Mouse (Mus musculus) MEL-GATA-1-ER (cell line): ENCODE data around the gene H2al3.

ENCODE experiments used
- DNase-seq: peaks from one replicate; pipeline ENCODE4 v3.0.0-alpha.2; 2012; ENCODE audit warnings: low read depth; ENCODE audit errors: extremely low read depth

H2al3 gene

DNA sequence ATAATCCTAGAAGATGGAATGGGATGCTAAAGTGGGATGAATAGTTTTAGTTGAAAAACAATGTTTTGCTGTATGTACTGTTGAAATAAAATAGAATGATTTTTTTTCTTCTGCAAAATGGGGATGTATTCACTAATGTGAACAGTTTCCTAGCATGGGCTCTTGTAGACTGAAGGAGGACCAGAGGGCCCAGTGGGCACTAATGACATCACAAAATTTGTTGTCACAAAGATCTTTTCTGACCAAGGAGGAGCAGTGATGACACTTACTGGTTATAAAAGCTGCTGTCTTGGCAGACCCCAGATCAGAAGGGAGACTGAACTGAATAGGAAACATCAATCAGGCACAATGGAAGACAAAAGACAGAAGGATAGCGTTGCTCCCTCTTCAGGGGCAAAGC, at the start of gene H2al3:
H2al3 (plus strand) TSS at position 301 of the 400 bp plus-strand sequence.
- DNase-seq, result no peak

DNA sequence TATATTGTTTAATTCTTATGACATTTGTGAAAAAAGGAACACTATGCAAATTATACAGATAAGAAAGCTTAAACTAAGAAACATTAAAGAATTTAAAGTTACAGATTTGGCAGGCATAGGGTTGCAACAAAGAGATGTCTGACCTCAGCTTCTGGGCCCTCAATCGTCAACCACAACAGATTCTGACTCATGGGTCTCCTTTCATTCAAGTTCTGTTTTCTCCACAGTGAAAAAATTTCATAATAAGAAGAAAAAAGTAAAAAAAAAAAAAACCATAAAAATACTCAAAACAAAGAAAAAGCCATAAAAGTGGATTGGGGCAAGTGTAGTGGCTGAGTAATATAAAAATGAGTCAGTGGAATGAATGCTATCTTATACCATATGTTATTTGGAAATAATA, 39.4 kb upstream of the H2al3 start:
- no peak for DNase-seq

DNA sequence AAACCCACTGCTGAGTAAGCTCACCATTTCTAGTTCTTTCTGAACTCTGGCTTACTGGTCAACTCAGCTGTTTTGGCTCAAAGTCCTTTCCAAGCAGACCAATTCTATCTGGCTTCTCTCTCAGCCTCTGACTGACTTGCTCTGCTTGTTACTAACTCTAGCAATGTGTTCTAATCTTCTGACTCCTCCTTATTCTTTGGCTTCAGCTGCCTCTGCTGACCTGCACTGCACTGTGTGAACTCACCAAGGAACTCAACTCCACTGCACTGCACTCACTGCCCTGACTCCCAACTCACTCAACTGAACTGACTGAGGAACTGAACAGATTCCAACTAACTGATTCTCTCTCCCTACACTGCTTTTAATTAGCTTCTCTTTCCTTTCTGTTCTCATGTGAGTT, 37.0 kb upstream of the H2al3 start:
- DNase-seq, result no peak

DNA sequence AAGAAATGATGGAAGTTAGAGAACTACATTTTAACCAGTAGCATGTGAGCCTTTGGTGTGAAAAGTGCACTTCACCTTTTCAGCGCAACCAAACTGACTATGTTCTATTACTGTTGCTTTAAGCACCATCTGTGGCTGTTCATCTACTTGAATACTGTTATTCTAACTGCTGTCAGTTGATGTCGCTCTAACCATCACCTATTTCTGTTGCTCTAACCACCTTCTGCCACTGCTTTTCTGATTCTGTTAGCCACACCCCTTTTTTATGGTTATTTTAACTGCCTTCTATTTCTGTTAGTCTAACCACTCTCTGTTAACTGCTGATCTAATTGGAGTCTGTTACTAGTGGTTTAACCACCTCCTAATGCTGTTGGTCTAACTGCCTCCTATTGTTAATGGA, 14.7 kb upstream of the H2al3 start:
- no peak for DNase-seq

DNA sequence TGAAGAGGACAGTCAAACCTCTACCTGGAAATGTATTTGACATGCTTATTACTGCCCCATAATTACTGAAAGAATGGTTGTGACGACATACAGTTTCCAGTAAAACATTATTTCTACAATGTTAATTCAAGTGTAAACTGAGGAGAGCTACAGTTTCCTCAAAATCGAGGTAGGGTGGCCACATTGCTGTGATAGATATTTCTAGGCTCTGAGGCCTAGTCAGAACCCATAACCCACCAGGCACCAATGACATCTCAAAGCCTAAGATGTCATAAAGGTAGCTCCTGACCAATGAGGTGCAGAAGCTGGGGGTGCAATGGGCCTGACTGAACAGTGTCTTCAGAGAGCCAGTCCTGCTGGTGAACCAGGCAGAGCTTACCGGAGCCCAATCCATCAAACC, 2.9 kb upstream of the H2al3 start, which contains the start of gene Hypm:
Hypm (plus strand) TSS at position 301 of the 400 bp plus-strand sequence.
- DNase-seq, result no peak

DNA sequence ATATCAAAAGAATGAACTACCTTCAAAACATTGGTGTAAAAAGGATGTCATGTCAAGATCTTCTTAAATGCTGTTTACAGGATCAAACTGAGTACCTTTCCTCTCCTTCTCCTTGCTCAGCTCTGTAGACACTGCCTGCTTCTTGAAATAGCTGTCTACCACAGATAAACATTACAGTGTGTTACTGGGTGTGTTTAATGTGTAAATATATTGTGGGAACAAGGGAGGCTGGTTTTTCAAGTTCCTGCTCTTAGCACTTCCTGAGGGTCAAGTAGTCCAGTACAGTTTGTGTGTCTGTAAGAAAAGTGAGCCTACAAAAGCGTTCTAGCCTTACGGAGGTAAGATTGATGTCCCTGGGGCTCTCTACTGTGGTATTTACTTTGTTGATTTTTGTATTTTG, 12.4 kb downstream of the H2al3 start:
- DNase-seq, result no peak

DNA sequence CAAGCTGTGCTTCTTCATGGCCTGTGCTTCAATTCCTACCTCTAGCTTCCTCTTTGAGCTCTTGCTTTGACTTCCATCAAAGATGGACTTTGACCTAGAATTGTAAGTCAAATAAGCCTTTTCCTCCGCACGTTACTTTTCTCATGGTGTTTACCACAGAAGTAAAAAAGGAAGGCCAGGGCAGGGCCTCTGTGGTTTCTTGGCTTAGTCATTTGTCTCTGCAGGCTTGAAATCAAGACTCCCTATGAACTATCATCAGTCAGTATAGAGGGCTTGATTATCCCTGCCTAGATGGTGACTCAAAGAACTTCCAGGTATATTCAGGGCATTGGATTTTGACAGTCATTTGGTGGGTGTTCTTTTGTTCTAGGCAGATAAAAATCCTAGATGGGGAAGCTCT, 26.0 kb downstream of the H2al3 start:
- DNase-seq, result no peak

DNA sequence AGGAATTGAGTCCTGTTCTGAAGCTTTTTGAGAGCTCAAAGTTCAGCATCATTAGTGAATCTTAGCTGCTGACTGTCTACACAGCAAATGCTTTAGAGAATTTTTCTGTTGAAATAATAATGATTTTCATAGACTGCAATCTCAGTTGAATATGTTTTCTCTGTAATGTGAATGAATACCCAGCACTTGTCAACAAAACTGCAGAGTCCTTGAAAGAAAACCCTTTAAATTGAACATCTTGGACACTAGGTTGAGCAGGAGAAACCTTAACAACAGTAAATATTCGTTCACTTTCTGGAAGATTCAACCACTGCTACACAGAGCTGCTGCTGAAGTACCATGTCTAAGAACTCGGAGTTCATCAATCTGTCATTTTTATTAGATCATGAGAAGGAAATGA, 35.8 kb downstream of the H2al3 start, which contains the start of gene Sytl5:
Sytl5 (plus strand) TSS at position 301 of the 400 bp plus-strand sequence.
- no peak for DNase-seq
